Mouse (Mus musculus) thymus, adult 2 months (tissue): ENCODE measurements around the gene Mlkl.

Experiments used
- CTCF ChIP-seq: fragments of 200-500 bp; IDR thresholded peaks from 2 replicates; pipeline ENCODE4 v1.5.1; 2012; ENCODE audit warnings: mild to moderate bottlenecking, control low read depth, low read length, moderate library complexity, borderline replicate concordance; ENCODE audit not compliant: control insufficient read depth, poor library complexity, insufficient read depth; ENCODE audit errors: extremely low read depth
- POLR2A ChIP-seq: fragments of 200-500 bp; IDR thresholded peaks from 2 replicates; pipeline ENCODE4 v1.6.1; 2012; ENCODE audit warnings: mild to moderate bottlenecking, low read length, control low read depth, moderate library complexity; ENCODE audit not compliant: control insufficient read depth, poor library complexity, insufficient read depth; ENCODE audit errors: extremely low read depth

GRCm38 (mm10) chr8:111375192-111375591, 37.2 kb upstream of the Mlkl start:
- TF ChIP-seq CTCF (no peak), POLR2A (no peak)
